Mouse (Mus musculus) layer of hippocampus, postnatal 14 days (tissue): ENCODE measurements around the gene Nupr1. TPM values are rescaled to one million over a fixed set of nuclear protein-coding genes. Genes with fewer than 3 reads are reported as not detected.
A peak's percentile ranks its signal among the peaks of the same experiment; 100 is the strongest.

ENCODE experiments used
- DNase-seq, 2 experiments: peaks; one replicate each; pipeline ENCODE4 v3.0.0; 2021 to 2022; ENCODE audit warnings: low spot score in 2 of 2, mixed read lengths in 1 of 2
- long read RNA-seq, 2 experiments: library from polyadenylated mRNA; stranded (forward); transcript quantifications; one replicate each; pipeline ENCODE4 v2.0.0; 2021
- total RNA-seq, 2 experiments: library from RNA; stranded (reverse); gene quantifications; 2 replicates each; pipeline ENCODE4 v1.2.3; 2021

Nupr1 gene
- total RNA-seq: 1 to 10 TPM; 4.2 to 4.4 TPM
- long read RNA-seq, experiment 1: 0 reads
- long read RNA-seq, experiment 2, transcript Nupr1-201 (3 exons, 829 nt): major isoform, 7 of 7 reads
- long read RNA-seq, experiment 2, partial matches to known transcripts: 0 of 7 reads
- long read RNA-seq, experiment 2, other reads (novel, unspliced or antisense): 0 of 7 reads

DNA sequence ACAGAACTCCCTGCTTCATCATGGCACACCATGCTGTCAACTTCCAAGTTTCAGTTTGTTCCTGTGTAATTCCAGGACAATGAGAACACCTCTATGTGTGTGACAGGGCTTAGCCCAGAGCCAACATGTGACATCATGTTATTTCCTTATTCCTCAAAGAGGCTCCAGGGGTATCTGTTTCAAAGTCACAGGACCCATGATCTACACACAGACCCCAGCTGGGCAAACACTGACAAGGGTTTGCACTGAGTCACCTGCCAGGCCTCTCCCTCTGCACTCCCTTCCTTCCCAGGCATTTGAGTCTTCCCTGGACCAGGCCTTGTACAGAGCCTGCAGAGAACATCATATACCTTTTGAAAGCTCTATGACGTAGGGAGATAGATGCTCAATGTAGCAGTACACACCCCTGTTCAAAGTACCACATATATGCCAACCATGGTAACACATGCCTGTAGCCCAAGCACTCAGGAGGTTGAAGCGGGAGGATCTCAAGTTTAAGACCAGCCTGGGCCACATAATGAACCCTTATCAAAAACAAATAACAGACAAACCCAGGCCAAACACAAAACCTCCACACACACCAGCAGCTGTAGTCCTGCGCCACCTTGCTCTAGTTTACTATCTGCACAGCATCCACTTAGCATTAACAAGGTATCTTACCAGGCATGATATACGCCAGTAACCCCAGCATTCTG, at the start of gene Nupr1:
TSS of gene Nupr1 (minus strand) at position 38 of the 695 bp plus-strand sequence.
- no peak for DNase-seq

- no peak for DNase-seq
Measured at GRCm38 (mm10) chr7:126679683-126680082, 49.0 kb upstream of the Nupr1 start.

DNA sequence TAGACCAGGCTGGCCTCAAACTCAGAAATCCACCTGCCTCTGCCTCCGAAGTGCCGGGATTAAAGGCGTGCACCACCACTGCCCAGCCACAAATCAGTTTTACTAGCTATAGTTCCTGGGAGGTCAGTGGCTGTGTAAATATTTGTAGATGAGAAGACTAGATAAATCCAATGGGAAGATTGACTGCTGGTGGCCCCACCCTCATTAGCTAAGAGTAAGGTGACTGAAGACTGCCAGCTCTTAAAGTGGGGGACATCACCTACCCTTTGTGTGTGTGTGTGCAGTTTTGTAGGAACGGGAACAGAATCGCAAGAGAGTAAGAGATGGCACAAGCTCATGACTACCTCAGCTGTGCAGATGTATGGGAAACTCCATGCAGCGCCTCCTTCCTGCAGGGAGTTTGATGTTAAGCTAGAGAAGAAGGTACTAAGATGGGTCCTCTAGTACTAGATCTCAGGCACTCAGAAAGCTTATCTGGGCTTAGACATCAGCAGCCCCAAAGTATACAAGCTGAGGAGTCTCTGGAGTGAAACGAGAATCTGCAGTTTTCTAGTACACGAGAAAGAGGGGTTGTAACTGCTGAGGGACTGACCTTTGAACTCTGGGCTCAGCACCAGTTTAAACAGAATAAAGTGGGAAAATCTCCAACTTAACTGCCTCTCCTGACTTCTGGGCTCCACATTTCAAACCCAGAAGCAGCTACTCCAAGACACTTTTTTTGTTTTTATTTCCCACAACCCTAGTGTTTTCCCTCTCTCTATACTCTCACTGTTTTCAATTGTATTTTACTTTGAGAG, 48.1 kb upstream of the Nupr1 start:
- no peak for DNase-seq

DNA sequence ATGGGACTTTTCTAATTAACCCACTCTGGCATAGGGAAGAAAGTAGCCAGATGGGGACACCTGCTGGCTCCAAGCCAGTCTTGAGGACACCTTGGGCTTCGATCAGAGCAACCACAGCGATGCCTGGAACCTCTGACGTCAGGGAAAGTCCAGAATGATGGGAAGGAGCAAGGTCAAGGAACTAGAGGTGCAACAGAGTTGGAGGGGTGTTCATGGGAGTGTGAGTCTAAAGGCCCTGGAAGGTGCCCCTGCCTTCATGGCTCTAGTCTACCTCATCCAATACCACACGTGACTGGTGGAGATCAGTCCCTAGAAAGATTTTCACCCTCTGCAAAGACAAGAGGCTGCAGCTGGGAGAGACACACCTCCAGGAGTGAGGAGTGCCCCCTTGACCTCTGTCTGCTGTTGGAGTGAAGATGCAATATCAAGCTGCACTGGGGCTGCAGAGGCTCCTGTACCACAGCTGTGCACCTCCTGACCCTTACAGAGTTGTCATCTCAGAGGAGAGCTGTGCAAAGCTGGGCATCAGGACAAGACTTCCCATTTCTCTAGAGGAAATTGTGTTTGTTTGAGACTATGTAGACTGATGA, 46.1 kb upstream of the Nupr1 start:
- DNase-seq: no peak

DNA sequence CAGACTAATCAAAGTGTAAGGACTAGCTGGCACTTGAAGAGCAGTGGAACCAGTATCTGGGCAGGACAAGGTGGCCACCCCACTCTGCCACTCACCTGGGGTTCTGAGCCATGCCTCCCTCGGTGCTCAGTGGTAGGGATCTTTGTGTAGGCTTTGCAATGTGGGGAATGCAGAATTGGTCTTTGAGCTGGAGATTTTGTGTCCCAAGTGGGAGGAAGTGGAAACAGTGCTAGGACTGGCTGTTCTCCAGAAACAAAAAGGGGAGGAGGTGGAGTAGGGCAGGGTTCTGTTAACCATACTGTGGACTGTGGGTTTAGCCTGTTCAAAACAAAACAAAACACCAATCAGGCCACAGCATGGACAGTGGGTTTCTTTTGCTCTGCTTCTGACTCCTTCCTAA, 45.5 kb upstream of the Nupr1 start, which contains the start of gene Sult1a1:
TSS of gene Sult1a1 (minus strand) at position 226 of the 400 bp plus-strand sequence.
- DNase-seq: peak in 1 of 2 experiments; percentile 54

GRCm38 (mm10) chr7:126675104-126675503, 44.4 kb upstream of the Nupr1 start:
- DNase-seq: no peak

GRCm38 (mm10) chr7:126672111-126672510, 41.5 kb upstream of the Nupr1 start:
- no peak for DNase-seq

GRCm38 (mm10) chr7:126670152-126670551, 39.5 kb upstream of the Nupr1 start:
- no peak for DNase-seq

- DNase-seq: no peak
Measured at GRCm38 (mm10) chr7:126668452-126668851, 37.8 kb upstream of the Nupr1 start.

- no peak for DNase-seq
Measured at GRCm38 (mm10) chr7:126667495-126668090, 36.9 kb upstream of the Nupr1 start.

DNA sequence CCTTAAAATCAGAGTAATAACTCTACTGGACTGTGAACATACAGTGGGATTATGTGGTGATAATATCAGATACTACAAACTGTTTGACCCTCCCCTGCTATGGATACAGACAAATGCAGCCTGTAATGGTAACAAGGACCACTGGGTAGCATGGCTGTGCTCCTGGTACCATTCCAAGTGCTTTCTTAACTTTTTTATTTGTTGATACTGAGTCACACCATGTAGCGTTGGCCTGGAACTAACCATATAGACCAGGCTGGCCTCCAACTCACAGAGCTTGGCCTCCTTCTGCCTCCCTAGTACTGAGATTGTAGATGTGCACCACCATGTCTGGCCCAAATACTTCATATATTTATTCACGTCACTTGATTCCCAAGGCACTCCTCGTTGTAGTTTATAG, 34.6 kb upstream of the Nupr1 start:
- DNase-seq: no peak

DNA sequence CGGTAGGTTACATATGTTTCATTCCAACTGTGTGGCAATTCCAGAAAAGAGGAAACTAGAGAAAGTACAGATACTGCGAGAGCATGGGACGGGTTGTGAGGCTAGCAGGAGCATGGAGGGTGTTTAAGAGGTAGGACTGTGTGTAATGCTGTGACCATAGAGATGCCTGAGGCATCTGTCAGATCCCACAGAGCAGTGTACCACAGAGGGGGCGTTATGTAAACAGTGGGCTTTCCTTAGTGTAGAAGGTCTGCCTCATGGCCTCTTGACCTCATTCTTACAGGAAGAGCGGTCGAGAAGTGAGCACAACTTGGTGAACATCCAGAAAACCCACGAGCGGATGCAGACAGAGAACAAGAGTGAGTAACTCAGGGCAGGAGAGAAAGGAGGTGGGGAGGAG, 33.0 kb upstream of the Nupr1 start:
- no peak for DNase-seq

- DNase-seq: no peak
Measured at GRCm38 (mm10) chr7:126659771-126660170, 29.1 kb upstream of the Nupr1 start.

DNA sequence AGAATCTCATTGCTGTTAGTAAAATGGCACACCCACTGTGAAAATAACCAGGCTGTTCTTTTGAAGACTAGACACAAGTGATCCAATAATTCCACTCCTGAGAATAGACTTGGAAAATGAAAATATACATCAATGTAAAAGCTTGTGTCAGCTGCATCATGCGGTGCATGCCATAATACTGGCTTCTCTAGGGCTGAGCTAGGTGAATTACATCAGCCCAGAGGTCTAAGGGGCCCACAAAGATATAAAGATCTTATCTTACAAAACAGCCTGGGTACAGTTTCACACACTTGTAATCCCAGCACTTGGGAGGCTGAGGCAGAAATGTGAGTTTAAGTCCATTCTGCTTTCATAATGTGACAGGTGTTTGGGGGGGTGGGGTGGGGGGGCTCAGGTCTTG, 26.9 kb upstream of the Nupr1 start:
- no peak for DNase-seq

DNA sequence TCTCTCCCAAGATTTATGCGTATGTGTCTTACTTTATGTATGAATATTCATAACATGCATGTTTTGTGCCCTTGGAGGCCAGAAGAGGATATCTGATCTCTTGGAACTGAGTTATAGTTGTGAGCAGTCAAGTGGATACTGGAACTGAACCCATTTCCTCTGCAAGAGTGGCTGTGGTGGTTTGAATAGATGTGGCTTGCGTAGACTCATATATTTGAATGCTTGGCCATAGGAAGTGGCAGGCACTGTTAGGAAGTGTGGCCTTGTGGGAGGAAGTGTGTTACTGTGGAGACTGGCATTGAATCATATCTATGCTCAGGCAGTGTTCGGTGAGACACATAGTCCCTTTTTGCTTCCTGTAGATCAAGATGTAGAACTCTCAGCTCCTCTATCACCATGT, 25.0 kb upstream of the Nupr1 start:
- no peak for DNase-seq

DNA sequence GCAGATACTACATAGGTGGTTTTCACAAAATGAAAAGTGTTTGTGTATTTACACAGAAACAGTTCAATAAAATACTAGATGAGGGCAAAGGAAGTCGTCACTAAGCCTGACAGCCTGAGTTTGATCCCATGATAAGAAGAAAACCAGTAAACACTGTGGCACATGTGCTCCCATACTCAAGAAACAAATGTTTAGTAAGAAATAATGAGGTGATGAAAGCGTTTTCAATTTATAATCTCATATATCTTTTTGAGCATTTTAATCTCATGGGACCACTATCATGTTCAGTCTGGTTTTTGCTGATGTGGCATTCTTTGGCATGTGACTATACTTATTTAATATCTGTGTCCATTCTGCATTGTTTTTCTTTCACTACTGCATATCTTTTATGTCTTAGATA, 23.3 kb upstream of the Nupr1 start:
- DNase-seq: no peak

- DNase-seq: no peak
Measured at GRCm38 (mm10) chr7:126650852-126651251, 20.2 kb upstream of the Nupr1 start.

DNA sequence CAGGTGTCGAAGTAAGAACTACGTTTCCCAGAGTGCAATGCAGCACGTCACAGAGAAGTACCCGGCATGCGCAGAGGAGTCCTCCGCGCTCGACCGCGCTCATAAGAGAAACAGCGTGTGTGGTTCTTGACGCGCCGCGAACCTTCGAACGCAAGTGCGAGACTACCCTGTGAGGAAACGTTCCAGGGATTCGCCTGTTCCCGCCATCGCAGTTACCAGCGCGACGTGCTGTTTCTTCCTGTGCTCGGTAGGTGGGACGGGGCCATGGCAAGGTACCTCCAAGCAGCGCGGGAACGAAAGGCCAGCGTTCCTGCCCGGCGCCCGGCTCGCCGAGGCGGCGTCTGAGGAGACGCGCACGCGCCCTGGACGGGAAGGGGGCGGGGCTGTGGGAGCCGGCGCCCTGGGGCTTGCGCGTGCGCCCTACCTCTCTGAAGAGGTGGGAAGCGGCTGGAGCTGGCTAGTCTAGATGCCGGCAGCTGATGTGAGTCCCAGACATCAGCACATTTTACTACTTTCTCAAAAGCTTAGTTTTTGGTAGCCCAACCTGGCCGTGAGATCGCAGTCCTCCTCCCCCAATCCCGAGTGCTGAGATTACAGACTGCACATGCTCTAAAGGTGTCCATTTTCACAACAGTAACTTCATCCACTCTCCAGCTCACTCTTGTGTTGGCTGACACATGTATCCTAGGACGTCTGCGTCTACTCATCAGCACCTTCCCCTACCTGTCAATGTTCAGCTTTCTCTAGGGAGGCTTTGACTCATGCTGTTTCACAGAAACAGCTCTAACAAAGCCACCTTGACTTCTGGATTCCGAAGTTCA, 18.8 kb upstream of the Nupr1 start, which contains the start of gene Sgf29:
TSS of gene Sgf29 (plus strand) at position 79 of the 821 bp plus-strand sequence.
- DNase-seq: peak; percentile 93 to 96

- no peak for DNase-seq
Measured at GRCm38 (mm10) chr7:126648486-126648885, 17.8 kb upstream of the Nupr1 start.

DNA sequence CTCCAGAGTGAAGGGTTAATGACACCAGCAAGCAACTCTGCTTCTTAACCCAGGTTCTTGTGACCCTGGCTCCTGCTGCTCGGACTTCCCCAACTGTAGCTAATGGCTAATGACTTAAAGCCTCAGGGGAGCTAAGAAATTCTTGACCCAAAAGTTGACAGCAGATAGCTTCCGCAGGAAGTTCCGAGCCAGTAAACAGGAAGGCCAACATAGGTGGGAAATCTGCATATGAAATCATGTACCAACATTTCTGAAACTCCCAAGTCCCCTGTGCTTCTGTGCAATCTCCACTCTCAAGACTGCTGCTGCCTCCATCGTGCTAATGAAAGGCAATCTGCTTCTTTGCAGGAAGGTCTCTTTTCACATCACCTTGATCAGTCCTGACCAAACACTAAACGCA, 15.0 kb upstream of the Nupr1 start:
- DNase-seq: no peak
